Mouse (Mus musculus) heart, postnatal 25 days (tissue): Measurements from ENCODE around the gene Pcdh15. TPM values are rescaled to one million over a fixed set of nuclear protein-coding genes. Genes with fewer than 3 reads are reported as not detected.

ENCODE experiments used
- DNase-seq: peaks from one replicate; pipeline ENCODE4 v3.0.0; 2022; ENCODE audit warnings: low spot score
- intact Hi-C: fragments of 180-260 bp; cut with DNase I; formaldehyde crosslinking; loops from one replicate; pipeline ENCODE4 v1.15.1; 2025
- total RNA-seq, 2 experiments: library from RNA; stranded (reverse); gene quantifications; 2 replicates each; pipeline ENCODE4 v1.2.3; 2021

Pcdh15 gene
- total RNA-seq, 2 experiments from 2014 or later: 0.34 to 0.59 TPM

GRCm38 (mm10) chr10:74257716-74258446 is 1158.7 kb downstream of the Pcdh15 start:
- no peak for DNase-seq
- intact Hi-C loops: no loop called here

DNA sequence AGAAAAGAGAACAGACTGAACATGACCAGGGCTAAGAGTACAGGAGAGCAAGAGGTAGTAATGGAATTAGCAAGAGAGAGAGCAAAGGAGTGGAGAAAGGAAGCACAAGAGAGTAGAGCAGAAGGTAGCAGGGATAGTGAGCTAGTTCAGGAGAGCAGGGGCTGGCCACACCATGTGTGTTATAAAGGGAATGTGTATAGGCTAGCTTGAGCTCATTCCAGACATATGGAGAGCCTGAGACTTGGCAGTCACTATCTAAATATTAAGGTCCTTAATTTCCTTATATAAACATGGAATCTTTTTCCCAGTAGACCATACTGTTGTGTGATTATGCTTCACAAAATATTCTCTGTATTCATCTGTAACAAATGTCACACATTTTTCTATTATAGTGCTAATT is 1159.5 kb downstream of the Pcdh15 start:
- intact Hi-C loops: no loop called here
- DNase-seq: no peak

DNA sequence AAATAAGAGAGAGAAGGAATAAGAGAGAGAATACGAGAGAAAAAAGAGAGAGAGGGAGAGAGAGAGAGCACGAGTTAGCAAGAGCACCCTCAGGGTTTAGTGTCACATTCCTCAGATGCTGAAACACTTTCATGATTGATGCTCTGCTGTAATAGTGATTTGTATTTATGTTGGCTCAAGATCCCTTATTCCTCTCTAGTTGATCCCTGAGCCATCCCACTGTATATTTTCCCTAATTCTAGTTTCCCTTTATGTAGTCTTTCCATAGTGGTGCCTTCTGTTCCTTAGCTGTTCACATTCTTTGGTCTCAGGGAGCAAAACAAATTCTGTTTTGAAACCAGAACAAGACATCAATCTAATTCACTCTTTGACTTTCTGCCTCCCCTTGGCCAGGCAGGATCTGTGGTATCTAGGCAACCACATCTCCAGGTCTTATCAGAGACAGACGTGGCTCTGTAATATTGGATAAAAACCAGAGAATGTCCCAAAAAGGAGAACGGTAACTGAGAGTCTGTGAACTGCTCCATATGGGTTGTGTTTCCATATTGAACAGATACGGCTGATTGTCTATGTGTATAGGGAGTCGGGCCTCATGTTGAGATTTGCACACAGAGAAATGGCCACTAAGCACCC is 1170.6 kb downstream of the Pcdh15 start:
- intact Hi-C loops: no loop called here
- DNase-seq: no peak

DNA sequence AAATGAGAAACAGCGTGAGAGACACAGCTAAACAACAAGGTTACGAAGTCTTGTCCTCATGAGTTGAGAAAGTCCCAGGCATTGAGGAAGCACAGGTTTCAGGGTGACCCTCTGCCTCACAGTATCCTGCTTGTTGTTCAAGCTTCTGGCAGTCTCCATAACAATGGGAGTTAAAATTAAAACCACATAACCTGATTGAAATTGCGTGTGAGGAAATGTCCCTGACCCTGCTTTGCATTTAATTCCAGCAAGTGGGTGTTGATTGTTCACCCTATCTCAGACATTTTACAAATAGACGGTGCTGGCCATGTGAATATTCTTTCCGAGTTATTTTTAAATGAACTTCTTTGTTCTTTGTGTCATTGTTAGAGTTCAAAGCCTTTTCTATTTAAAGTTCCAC is 1171.8 kb downstream of the Pcdh15 start:
- DNase-seq: no peak
- intact Hi-C loops: no loop called here

DNA sequence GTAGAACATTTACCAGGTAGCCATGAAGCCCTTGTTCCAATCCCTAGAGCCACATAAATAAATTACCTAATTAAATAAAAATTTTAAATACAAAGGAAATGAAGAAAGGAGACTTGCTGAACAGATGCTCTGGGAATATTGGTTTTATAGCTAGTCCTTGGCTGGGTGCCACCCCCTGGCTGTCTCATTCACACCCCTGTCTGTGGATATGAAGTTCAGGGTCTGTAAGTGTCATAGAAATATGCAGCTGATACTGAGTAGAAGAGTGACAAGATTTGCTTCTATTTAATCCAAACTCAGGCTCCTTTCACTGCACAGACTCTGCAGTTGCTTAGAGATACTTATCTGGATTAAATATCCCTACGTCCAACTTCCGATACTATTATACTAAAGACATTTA is 1205.0 kb downstream of the Pcdh15 start:
- intact Hi-C loops: no loop called here
- no peak for DNase-seq

DNA sequence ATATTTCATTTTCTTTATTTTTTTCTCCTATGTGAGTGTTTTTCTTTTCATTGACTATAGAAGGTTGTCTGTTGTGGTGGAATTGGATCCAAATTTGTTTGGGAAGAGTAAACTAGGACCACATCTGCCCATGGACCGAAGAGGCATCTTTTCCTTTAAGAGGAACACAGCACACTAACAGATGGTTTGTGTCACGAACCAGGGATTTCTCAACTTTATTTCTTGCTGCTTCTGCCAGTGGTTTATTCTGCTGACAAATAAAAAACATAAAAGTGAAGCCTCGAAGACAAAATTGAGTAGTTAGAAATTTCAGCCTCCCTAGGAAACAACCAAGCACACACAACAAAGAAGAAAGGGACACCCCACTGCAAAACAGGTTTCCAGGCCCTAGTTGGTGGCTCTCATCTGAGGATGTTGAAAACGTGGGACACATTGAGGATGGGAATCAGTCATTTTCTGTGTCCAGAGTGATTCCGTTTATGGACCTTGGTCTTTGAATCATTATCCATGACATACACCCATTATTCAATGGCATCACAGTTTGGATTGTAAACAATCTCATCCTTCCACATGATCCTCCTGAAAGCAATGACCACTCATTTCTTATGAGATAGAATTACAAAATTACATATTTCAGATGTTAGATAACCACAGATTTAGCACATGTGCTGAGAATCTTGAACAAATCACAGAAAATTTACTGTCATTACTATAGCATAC is 1206.5 kb downstream of the Pcdh15 start:
- DNase-seq: no peak
- intact Hi-C loops: no loop called here

- no peak for DNase-seq
- intact Hi-C loops: no loop called here
Observed at GRCm38 (mm10) chr10:74307035-74307434, 1207.9 kb downstream of the Pcdh15 start.

GRCm38 (mm10) chr10:74316091-74316490 is 1216.9 kb downstream of the Pcdh15 start:
- no peak for DNase-seq
- intact Hi-C loops: no loop called here

GRCm38 (mm10) chr10:74335412-74335811 is 1236.3 kb downstream of the Pcdh15 start:
- intact Hi-C loops: no loop called here
- DNase-seq: no peak

DNA sequence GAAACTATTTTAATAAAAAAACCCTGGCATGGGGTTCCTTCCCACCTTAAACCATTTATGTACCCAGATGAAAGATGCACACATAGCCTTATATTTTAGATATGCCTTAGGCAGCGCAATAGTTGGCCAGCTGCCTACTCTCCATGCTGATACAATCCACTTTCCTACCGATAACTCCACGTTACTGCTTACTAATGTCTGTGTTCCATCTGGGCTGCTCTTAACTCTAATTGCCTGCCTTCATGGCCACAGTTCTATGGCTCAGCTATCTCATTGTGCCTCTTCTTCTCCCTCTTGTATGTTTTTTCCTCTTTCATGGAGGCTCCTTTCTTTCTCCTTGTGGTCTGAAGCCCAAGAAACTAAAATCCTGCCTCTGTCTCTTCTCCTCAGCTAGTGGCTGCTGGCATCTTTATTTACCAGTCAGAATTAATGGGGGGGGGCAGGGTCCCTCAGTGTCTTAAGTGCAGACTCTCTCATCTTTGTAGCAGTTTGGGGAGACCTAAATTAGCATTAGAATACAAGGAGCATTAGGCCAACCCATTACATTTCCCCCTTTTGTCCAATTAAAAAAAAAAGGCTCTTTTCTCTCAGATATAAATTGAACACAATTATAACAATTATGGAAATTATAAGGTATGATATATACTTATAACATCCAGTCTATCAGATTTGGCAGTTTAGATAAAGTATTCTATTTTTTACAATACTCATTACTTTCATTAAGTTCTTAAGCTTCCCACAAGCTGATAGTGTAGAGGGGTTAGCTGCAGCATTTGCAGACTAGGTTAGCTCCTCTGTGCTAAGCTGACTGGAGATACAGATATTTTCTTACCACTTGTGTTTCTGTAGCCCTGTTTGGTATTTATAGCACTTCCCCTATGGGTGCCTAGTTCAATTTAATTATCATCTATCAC is 1240.4 kb downstream of the Pcdh15 start:
- intact Hi-C loops: no loop called here
- no peak for DNase-seq

- intact Hi-C loops: no loop called here
- DNase-seq: no peak
Observed at GRCm38 (mm10) chr10:74359526-74359925, 1260.4 kb downstream of the Pcdh15 start.

DNA sequence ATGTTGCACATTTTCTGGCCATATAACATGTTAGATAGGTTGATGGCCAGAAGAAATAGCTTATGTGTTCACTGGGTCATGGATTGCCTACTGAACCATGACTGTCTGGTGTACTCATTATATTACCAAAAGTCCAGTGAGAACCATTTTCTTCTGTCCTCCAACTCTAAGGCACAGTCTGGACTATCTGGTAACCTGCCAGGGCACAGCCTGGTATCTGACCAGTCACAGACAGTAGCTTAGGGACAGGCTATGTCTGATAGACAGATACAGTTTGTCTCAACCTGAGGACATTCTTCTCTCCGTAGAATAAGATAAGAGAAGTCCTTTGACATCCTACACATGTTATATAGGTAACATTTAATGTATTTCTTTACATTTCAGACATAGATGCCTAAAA is 1279.6 kb downstream of the Pcdh15 start:
- intact Hi-C loops: no loop called here
- DNase-seq: no peak

- intact Hi-C loops: loop anchor here (2.0 kb wide), 1 partner anchor 41 kb away; no protein-coding TSS in a partner anchor
- DNase-seq: no peak
Observed at GRCm38 (mm10) chr10:74379276-74380134, 1280.4 kb downstream of the Pcdh15 start.

DNA sequence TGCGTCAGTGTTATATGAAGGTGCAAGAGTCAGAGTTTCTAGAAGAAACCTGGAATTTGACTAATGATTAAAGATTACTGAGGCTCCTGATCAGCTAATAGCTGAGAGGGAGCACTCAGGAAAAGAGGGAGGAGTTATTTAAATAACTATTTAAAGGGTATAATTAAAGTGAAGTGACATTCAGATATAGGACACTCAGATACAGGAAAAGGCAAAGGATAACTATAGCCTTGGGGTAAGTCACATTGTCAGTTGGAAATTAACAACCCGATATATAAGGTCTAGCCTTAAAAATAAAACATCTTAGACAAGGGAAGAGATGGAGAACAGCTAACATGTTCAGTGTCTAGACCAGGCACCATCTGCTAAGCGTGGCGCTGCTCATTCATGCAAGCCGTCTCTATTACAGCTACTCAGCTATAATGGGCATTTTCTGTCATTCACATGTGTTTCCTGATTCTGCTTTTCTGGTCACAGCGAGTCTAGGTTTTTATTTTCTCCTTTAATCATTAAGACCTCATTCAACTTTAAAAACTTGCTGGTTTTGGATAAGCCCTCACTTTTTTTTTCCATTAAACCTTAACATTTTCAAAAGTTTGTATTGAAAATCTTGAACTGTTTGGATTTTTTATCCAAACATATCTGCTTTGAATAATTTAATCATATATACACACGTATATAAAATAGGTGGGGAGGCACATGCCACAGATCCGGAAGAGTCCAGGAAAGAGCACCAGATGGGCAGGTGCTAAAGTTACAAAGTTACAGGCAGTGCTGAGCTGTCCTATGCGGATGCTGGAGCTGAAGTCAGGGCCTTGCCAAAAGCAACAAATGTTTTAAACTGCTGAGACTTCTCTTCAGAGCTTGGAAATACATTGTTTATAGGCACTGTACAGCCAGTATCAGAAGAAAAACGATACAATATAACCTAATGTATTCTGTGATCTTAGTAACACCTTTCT is 1288.7 kb downstream of the Pcdh15 start:
- intact Hi-C loops: no loop called here

DNA sequence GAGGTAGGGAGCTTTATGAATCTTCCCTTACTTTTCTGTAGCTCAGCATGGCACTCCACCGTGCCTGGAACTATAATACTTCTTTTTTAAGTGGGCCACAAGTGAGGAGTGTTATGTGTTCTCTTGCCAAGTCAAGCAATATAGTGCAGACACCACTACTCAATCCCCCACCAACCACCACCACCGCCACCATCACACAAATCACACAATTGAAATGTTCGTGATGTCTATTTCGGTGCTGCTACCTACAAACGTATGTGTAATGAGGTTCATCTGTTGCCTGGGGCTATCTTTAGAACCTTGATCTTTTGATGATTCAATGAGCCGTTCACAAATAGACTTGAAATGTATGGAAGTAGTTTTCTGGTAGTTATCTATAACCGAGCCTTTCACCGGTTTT is 1304.0 kb downstream of the Pcdh15 start:
- DNase-seq: no peak
- intact Hi-C loops: no loop called here

More for the DNA sequence above, 1288.7 kb downstream of the Pcdh15 start:
- no peak for DNase-seq

GRCm38 (mm10) chr10:74414021-74414420 is 1314.9 kb downstream of the Pcdh15 start:
- DNase-seq: no peak
- intact Hi-C loops: no loop called here

GRCm38 (mm10) chr10:74414945-74415344 is 1315.8 kb downstream of the Pcdh15 start:
- intact Hi-C loops: no loop called here

GRCm38 (mm10) chr10:74415359-74415758 is 1316.2 kb downstream of the Pcdh15 start:
- intact Hi-C loops: no loop called here

More at GRCm38 (mm10) chr10:74414945-74415344, 1315.8 kb downstream of the Pcdh15 start:
- DNase-seq: no peak

More at GRCm38 (mm10) chr10:74415359-74415758, 1316.2 kb downstream of the Pcdh15 start:
- DNase-seq: no peak
